Comparison of ENCODE assay signal across 8 mouse cellular contexts in genomic region chr9:9237511-9237910, GRCm38 (mm10). TPM values are rescaled to one million over a fixed set of nuclear protein-coding genes. Genes with fewer than 3 reads are reported as not detected.
DNase-seq lines count a peak whose midpoint lies in the region; ATAC-seq and TF ChIP-seq lines count a peak whose summit lies in the region.

No protein-coding gene starts in this region.

- DNase-seq in heart, adult 2 months, result no peak
- no peak for DNase-seq in heart, adult 9 months (ENCODE audit: low spot score in 2 of 2)
- no peak for DNase-seq in embryonic facial prominence, embryonic 10.5 days (ENCODE audit: low spot score)
- DNase-seq in midbrain, embryonic 10.5 days (ENCODE audit: low spot score), result no peak
- DNase-seq in frontal cortex, adult 2 months (ENCODE audit: extremely low spot score in 1 of 2, low spot score in 1 of 2), result no peak
- DNase-seq in thymus, postnatal 10 days (ENCODE audit: low spot score in 2 of 2), result no peak
- no peak for DNase-seq in thymus, adult 2 months

- peak overlapping the region; percentile 94 for H3K27ac ChIP-seq in heart, adult 2 months
- 0 out of 2 replicates have a peak overlapping the region, but pooled peaks have one; percentile 96 for H3K27ac ChIP-seq in embryonic facial prominence, embryonic 10.5 days (replicated peaks)
- H3K27ac ChIP-seq in intestine, embryonic 16.5 days (ENCODE audit: low read length), result peak overlapping the region; percentile 2; the same call in 1 of the 2 replicates
- 0 out of 2 replicates have a peak overlapping the region, but pooled peaks have one; percentile 46 for H3K27ac ChIP-seq in midbrain, embryonic 10.5 days (replicated peaks)
- no peak overlapping the region for H3K27ac ChIP-seq in thymus, adult 2 months (ENCODE audit: control insufficient read depth, insufficient read depth, low read length)

- intact Hi-C loops in heart, adult 2 months (cut with DNase I), result loop anchor here (5.0 kb wide), 3 partner anchors 40 to 185 kb away; no protein-coding TSS in a partner anchor

- no peaks in the 10 kb centered on the region for H3K27me3 ChIP-seq in heart, adult 2 months (ENCODE audit: control insufficient read depth, insufficient read depth, low read length)
- 0 out of 2 replicates have a peak, but pooled peaks cover 8% of the 10 kb centered on the region for H3K27me3 ChIP-seq in embryonic facial prominence, embryonic 10.5 days (replicated peaks; ENCODE audit: low read depth, poor library complexity, severe bottlenecking)
- no peaks in the 10 kb centered on the region for H3K27me3 ChIP-seq in intestine, embryonic 16.5 days (replicated peaks; ENCODE audit: control insufficient read depth, insufficient read depth, low read length)
- H3K27me3 ChIP-seq in midbrain, embryonic 10.5 days (ENCODE audit: low read depth, poor library complexity, severe bottlenecking), result peaks cover 7% of the 10 kb centered on the region; the same call in 1 of the 2 replicates
- peaks cover 2% of the 10 kb centered on the region; the same call in 1 of the 2 replicates for H3K27me3 ChIP-seq in thymus, adult 2 months (ENCODE audit: control insufficient read depth, insufficient read depth, low read length)

- H3K9me3 ChIP-seq in embryonic facial prominence, embryonic 10.5 days, result no peaks in the 10 kb centered on the region
- no peaks in the 10 kb centered on the region for H3K9me3 ChIP-seq in intestine, embryonic 16.5 days (ENCODE audit: control insufficient read depth, low read length)
- H3K9me3 ChIP-seq in midbrain, embryonic 10.5 days (replicated peaks), result no peaks in the 10 kb centered on the region

- no peak for TF ChIP-seq CTCF in heart, adult 2 months (IDR thresholded peaks at IDR 0.05)
- no peak for TF ChIP-seq CTCF in thymus, adult 2 months (IDR thresholded peaks at IDR 0.05; ENCODE audit: borderline replicate concordance, control insufficient read depth, extremely low read depth, insufficient read depth, low read length, poor library complexity)

- no peaks in the 10 kb centered on the region for H3K36me3 ChIP-seq in heart, adult 2 months (ENCODE audit: control insufficient read depth, insufficient read depth, low read length)
- peaks cover 13% of the 10 kb centered on the region for H3K36me3 ChIP-seq in embryonic facial prominence, embryonic 10.5 days (replicated peaks)
- no peaks in the 10 kb centered on the region for H3K36me3 ChIP-seq in intestine, embryonic 16.5 days (ENCODE audit: control insufficient read depth, insufficient read depth, low read length)
- H3K36me3 ChIP-seq in midbrain, embryonic 10.5 days, result no peaks in the 10 kb centered on the region
- H3K36me3 ChIP-seq in thymus, adult 2 months (ENCODE audit: control insufficient read depth, insufficient read depth, low read length), result no peaks in the 10 kb centered on the region

- peaks cover 2% of the 10 kb centered on the region; the same call in 1 of the 2 replicates for H3K4me1 ChIP-seq in heart, adult 2 months (ENCODE audit: control insufficient read depth, insufficient read depth, low read length)
- H3K4me1 ChIP-seq in embryonic facial prominence, embryonic 10.5 days, result peaks cover 23% of the 10 kb centered on the region
- peaks cover 16% of the 10 kb centered on the region; the same call in 1 of the 2 replicates for H3K4me1 ChIP-seq in intestine, embryonic 16.5 days (ENCODE audit: control insufficient read depth, insufficient read depth, low read length)
- peaks cover 22% of the 10 kb centered on the region for H3K4me1 ChIP-seq in midbrain, embryonic 10.5 days
- H3K4me1 ChIP-seq in thymus, adult 2 months (replicated peaks; ENCODE audit: control insufficient read depth, insufficient read depth, low read length), result no peaks in the 10 kb centered on the region

- no peak for TF ChIP-seq POLR2A in heart, adult 2 months (IDR thresholded peaks at IDR 0.05; ENCODE audit: insufficient read depth, low read depth, low read length)
- no peak for TF ChIP-seq POLR2A in thymus, adult 2 months (IDR thresholded peaks at IDR 0.05; ENCODE audit: control insufficient read depth, extremely low read depth, insufficient read depth, low read length, poor library complexity)

- 63% methylated on average over 5 of the region's 5 CpGs for WGBS in heart, adult 2 months
- WGBS in embryonic facial prominence, embryonic 10.5 days, result 54% methylated on average over 5 of the region's 5 CpGs
- WGBS in intestine, embryonic 16.5 days, result 33% methylated on average over 5 of the region's 5 CpGs
- 54% methylated on average over 5 of the region's 5 CpGs for WGBS in midbrain, embryonic 10.5 days
- WGBS in thymus, adult 2 months, result 82% methylated on average over 5 of the region's 5 CpGs

- 0 out of 2 replicates have a peak, but pooled peaks cover 2% of the 10 kb centered on the region for H3K79me2 ChIP-seq in heart, adult 2 months (replicated peaks; ENCODE audit: control insufficient read depth, insufficient read depth, low read length)

- H3K4me2 ChIP-seq in intestine, embryonic 16.5 days (ENCODE audit: low read depth, low read length), result peak overlapping the region; percentile 65

- H3K4me3 ChIP-seq in heart, adult 2 months, result peak overlapping the region; percentile 69
- peak overlapping the region; percentile 75 for H3K4me3 ChIP-seq in embryonic facial prominence, embryonic 10.5 days
- H3K4me3 ChIP-seq in intestine, embryonic 16.5 days (ENCODE audit: low read length), result peak overlapping the region; percentile 85
- peak overlapping the region; percentile 83 for H3K4me3 ChIP-seq in midbrain, embryonic 10.5 days
- H3K4me3 ChIP-seq in thymus, adult 2 months (ENCODE audit: control insufficient read depth, insufficient read depth, low read length), result no peak overlapping the region

- peak overlapping the region; percentile 48; the same call in 1 of the 2 replicates for H3K9ac ChIP-seq in heart, adult 2 months (ENCODE audit: low read depth, low read length)
- H3K9ac ChIP-seq in intestine, embryonic 16.5 days (ENCODE audit: low read depth, low read length), result peak overlapping the region; percentile 95

- TF ChIP-seq EP300 in heart, adult 2 months (IDR thresholded peaks at IDR 0.05; ENCODE audit: insufficient read depth, low read depth, low read length), result no peak

- ATAC-seq in intestine, embryonic 16.5 days, result no peak

RNA-seq across cellular contexts. Expression of gene Arhgap42, which starts 1.4 kb away (rescaled TPM):
- 1 to 10 TPM; 8.0 to 8.3 TPM for total RNA-seq in heart, adult 2 months (2021)
- polyA plus RNA-seq in heart, adult 2 months (2012; rRNA removed), result 1.7 and 4.1 TPM in 2 replicates
- 35.8 and 36.7 TPM in 2 replicates for polyA plus RNA-seq in embryonic facial prominence, embryonic 10.5 days (2016; fragmentation: Nextera tagmentation; extraction: Ambion mirVana)
- polyA plus RNA-seq in intestine, embryonic 16.5 days (2015; fragmentation: Nextera tagmentation; extraction: Ambion mirVana), result 28.9 and 30.5 TPM in 2 replicates
- 23.8 and 24.8 TPM in 2 replicates for polyA plus RNA-seq in midbrain, embryonic 10.5 days (2016; fragmentation: Nextera tagmentation; extraction: Ambion mirVana)
- 7.6 and 9.0 TPM in 2 replicates for polyA plus RNA-seq in frontal cortex, adult 2 months (2012; rRNA removed)
- 2.3 and 2.9 TPM in 2 replicates for polyA plus RNA-seq in thymus, adult 2 months (2012; rRNA removed)
